Mouse (Mus musculus): ENCODE results near the gene Klc3. TPM values are rescaled to one million over a fixed set of nuclear protein-coding genes. Genes with fewer than 3 reads are reported as not detected.

The Klc3 gene
- polyA plus RNA-seq, 1 experiment from 2014 or later: 1.1 TPM

- ATAC-seq (ENCODE audit: low FRiP score): no peak
- WGBS: 3% methylated on average over 26 of the region's 27 CpGs
- Histone ChIP-seq H3K9ac (no peak overlapping the region), H3K27ac (no peak overlapping the region), H3K4me2 (replicated peaks) (peak overlapping the region; percentile 13), H3K4me3 (replicated peaks; ENCODE audit: low read length) (0 out of 2 replicates have a peak overlapping the region, but pooled peaks have one; percentile 0), H3K9me3 (ENCODE audit: control insufficient read depth, low read length) (no peaks in the 10 kb centered on the region), H3K4me1 (replicated peaks; ENCODE audit: control insufficient read depth, insufficient read depth, low read length) (no peaks in the 10 kb centered on the region; the same call in 1 of the 2 replicates), H3K36me3 (replicated peaks; ENCODE audit: control insufficient read depth, insufficient read depth) (peaks cover 12% of the 10 kb centered on the region), H3K27me3 (ENCODE audit: control insufficient read depth, insufficient read depth, low read length) (peaks cover 42% of the 10 kb centered on the region)
- no peak for DNase-seq (ENCODE audit: low spot score)
Observed at GRCm38 (mm10) chr7:19399496-19400280, 4.2 kb downstream of the Klc3 start.

DNA sequence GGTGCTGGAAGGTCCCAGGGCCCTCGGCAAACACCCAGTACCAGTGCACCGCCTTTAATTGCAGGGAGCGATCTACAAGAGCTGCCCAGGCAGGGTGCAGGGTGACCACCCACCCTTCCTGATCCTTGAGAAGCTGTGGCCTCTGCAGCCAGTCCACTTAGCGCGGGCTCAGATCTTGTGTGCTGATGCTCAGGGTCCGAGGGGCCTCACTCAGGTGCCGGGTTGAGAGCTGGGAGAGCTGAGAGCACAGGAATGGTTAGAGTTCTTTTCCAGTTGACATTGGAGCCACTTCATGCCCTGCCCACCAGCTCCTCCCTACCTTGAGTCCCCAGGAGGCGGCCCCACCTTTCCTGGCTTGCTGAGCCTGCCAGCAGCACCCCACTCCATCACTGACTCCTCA, 9.4 kb downstream of the Klc3 start:
- Histone ChIP-seq H3K4me3 (replicated peaks; ENCODE audit: low read length) (no peak overlapping the region), H3K4me1 (replicated peaks; ENCODE audit: control insufficient read depth, insufficient read depth, low read length) (no peaks in the 10 kb centered on the region; the same call in 1 of the 2 replicates), H3K4me2 (replicated peaks) (no peak overlapping the region), H3K27me3 (ENCODE audit: control insufficient read depth, insufficient read depth, low read length) (peaks cover 6% of the 10 kb centered on the region), H3K9ac (no peak overlapping the region), H3K27ac (no peak overlapping the region), H3K9me3 (ENCODE audit: control insufficient read depth, low read length) (no peaks in the 10 kb centered on the region), H3K36me3 (replicated peaks; ENCODE audit: control insufficient read depth, insufficient read depth) (peaks cover 64% of the 10 kb centered on the region)
- 93% methylated on average over 8 of the region's 8 CpGs for WGBS
- ATAC-seq (ENCODE audit: low FRiP score) (no peak), DNase-seq (ENCODE audit: low spot score) (no peak)

GRCm38 (mm10) chr7:19388699-19389413, 15.0 kb downstream of the Klc3 start:
- Histone ChIP-seq H3K9ac (no peak overlapping the region), H3K27ac (0 out of 2 replicates have a peak overlapping the region, but pooled peaks have one; percentile 46), H3K36me3 (replicated peaks; ENCODE audit: control insufficient read depth, insufficient read depth) (peaks cover 96% of the 10 kb centered on the region), H3K9me3 (ENCODE audit: control insufficient read depth, low read length) (no peaks in the 10 kb centered on the region), H3K4me2 (replicated peaks) (no peak overlapping the region), H3K27me3 (ENCODE audit: control insufficient read depth, insufficient read depth, low read length) (no peaks in the 10 kb centered on the region), H3K4me3 (replicated peaks; ENCODE audit: low read length) (no peak overlapping the region), H3K4me1 (replicated peaks; ENCODE audit: control insufficient read depth, insufficient read depth, low read length) (no peaks in the 10 kb centered on the region)
- ATAC-seq (ENCODE audit: low FRiP score) (no peak), DNase-seq (ENCODE audit: low spot score) (no peak)
- 53% methylated on average over 10 of the region's 10 CpGs for WGBS

- H3K9ac ChIP-seq: 0 out of 2 replicates have a peak overlapping the region, but pooled peaks have one; percentile 86
- no peaks in the 10 kb centered on the region for H3K9me3 ChIP-seq (ENCODE audit: control insufficient read depth, low read length)
- peaks cover 11% of the 10 kb centered on the region for H3K4me1 ChIP-seq (replicated peaks; ENCODE audit: control insufficient read depth, insufficient read depth, low read length)
- no peak overlapping the region for H3K4me2 ChIP-seq (replicated peaks)
- no peak for ATAC-seq (ENCODE audit: low FRiP score)
- no peak overlapping the region for H3K4me3 ChIP-seq (replicated peaks; ENCODE audit: low read length)
- peaks cover 44% of the 10 kb centered on the region for H3K36me3 ChIP-seq (replicated peaks; ENCODE audit: control insufficient read depth, insufficient read depth)
- 89% methylated on average over 9 of the region's 9 CpGs for WGBS
- no peak overlapping the region for H3K27ac ChIP-seq
- no peak for DNase-seq (ENCODE audit: low spot score)
- no peaks in the 10 kb centered on the region for H3K27me3 ChIP-seq (ENCODE audit: control insufficient read depth, insufficient read depth, low read length)
Observed at GRCm38 (mm10) chr7:19383708-19384107, 20.2 kb downstream of the Klc3 start.

DNA sequence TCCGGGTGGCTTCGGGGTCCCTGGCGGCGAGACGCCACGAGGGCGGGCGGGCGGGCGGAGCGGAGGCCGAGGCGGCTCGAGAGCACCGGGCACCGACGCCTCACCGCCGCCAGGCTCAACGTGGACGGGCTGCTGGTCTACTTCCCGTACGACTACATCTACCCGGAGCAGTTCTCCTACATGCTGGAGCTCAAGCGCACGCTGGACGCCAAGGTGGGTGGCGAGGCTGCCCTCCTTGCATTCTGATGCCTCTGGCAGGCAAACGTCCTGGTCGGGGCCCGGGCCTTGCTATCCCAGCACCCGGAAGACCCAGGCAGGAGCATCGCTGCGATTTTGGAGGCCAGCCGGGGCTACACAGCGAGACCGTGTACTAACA, 21.8 kb downstream of the Klc3 start:
- no peak for DNase-seq (ENCODE audit: low spot score)
- H3K27ac ChIP-seq: peak overlapping the region; percentile 76; the same call in 1 of the 2 replicates
- under 1% methylated on average over 22 of the region's 37 CpGs for WGBS

GRCm38 (mm10) chr7:19381377-19382165, 22.3 kb downstream of the Klc3 start, which contains the start of gene Ercc2:
Gene Ercc2 (plus strand): TSS chr7:19382010.
- 7% methylated on average over 42 of the region's 48 CpGs for WGBS
- no peaks in the 10 kb centered on the region for H3K9me3 ChIP-seq (ENCODE audit: control insufficient read depth, low read length)
- peak; percentile 95 for ATAC-seq (ENCODE audit: low FRiP score)
- H3K4me1 ChIP-seq (replicated peaks; ENCODE audit: control insufficient read depth, insufficient read depth, low read length): peaks cover 11% of the 10 kb centered on the region
- H3K36me3 ChIP-seq (replicated peaks; ENCODE audit: control insufficient read depth, insufficient read depth): peaks cover 24% of the 10 kb centered on the region
- H3K27ac ChIP-seq: peak within 1 kb of the TSS; percentile 76; the same call in 1 of the 2 replicates
- peak within 1 kb of the TSS; percentile 86 for H3K9ac ChIP-seq
- H3K27me3 ChIP-seq (ENCODE audit: control insufficient read depth, insufficient read depth, low read length): no peaks in the 10 kb centered on the region
- peak; percentile 99 for DNase-seq (ENCODE audit: low spot score)
- peak within 1 kb of the TSS; percentile 89 for H3K4me3 ChIP-seq (replicated peaks; ENCODE audit: low read length)
- H3K4me2 ChIP-seq (replicated peaks): peak within 1 kb of the TSS; percentile 93

More for the DNA sequence above, 21.8 kb downstream of the Klc3 start:
- peak overlapping the region; percentile 93 for H3K4me2 ChIP-seq (replicated peaks)
- H3K9me3 ChIP-seq (ENCODE audit: control insufficient read depth, low read length): no peaks in the 10 kb centered on the region
- H3K36me3 ChIP-seq (replicated peaks; ENCODE audit: control insufficient read depth, insufficient read depth): peaks cover 30% of the 10 kb centered on the region
- H3K4me1 ChIP-seq (replicated peaks; ENCODE audit: control insufficient read depth, insufficient read depth, low read length): peaks cover 11% of the 10 kb centered on the region
- peak; percentile 62 for ATAC-seq (ENCODE audit: low FRiP score)
- peak overlapping the region; percentile 89 for H3K4me3 ChIP-seq (replicated peaks; ENCODE audit: low read length)
- H3K27me3 ChIP-seq (ENCODE audit: control insufficient read depth, insufficient read depth, low read length): no peaks in the 10 kb centered on the region
- H3K9ac ChIP-seq: peak overlapping the region; percentile 86

DNA sequence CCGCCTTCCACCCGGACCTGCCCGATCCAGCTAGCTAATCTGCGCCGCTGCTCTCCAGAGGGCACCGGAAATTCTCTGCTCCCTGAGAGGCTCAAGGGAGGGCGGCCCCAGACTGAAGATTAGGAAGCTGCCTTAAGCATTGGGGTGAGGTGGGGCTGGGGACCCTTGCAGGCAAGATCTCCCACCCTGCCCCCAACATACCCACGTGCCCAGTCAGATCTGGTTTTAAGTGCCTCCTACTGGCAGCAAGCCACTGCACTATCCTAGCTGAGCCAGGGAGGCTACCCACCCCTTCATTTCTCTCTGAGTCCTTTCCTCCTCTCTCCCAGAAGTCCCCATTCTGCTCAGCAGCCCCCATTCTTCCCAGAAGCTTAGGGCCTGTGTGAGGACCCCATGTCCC, 25.9 kb downstream of the Klc3 start:
- no peaks in the 10 kb centered on the region for H3K36me3 ChIP-seq (replicated peaks; ENCODE audit: control insufficient read depth, insufficient read depth)
- no peak overlapping the region for H3K4me2 ChIP-seq (replicated peaks)
- H3K27ac ChIP-seq: no peak overlapping the region
- H3K9ac ChIP-seq: no peak overlapping the region
- peaks cover 6% of the 10 kb centered on the region for H3K4me1 ChIP-seq (replicated peaks; ENCODE audit: control insufficient read depth, insufficient read depth, low read length)
- no peaks in the 10 kb centered on the region for H3K9me3 ChIP-seq (ENCODE audit: control insufficient read depth, low read length)
- DNase-seq (ENCODE audit: low spot score) (no peak), ATAC-seq (ENCODE audit: low FRiP score) (no peak)
- no peaks in the 10 kb centered on the region for H3K27me3 ChIP-seq (ENCODE audit: control insufficient read depth, insufficient read depth, low read length)
- H3K4me3 ChIP-seq (replicated peaks; ENCODE audit: low read length): no peak overlapping the region
- WGBS: 73% methylated on average over 8 of the region's 8 CpGs

GRCm38 (mm10) chr7:19376019-19376418, 27.9 kb downstream of the Klc3 start:
- H3K4me2 ChIP-seq (replicated peaks): no peak overlapping the region
- H3K4me1 ChIP-seq (replicated peaks; ENCODE audit: control insufficient read depth, insufficient read depth, low read length): no peaks in the 10 kb centered on the region
- WGBS: 92% methylated on average over 4 of the region's 4 CpGs
- no peak for ATAC-seq (ENCODE audit: low FRiP score)
- no peaks in the 10 kb centered on the region for H3K27me3 ChIP-seq (ENCODE audit: control insufficient read depth, insufficient read depth, low read length)
- H3K9me3 ChIP-seq (ENCODE audit: control insufficient read depth, low read length): no peaks in the 10 kb centered on the region
- DNase-seq (ENCODE audit: low spot score): no peak
- H3K4me3 ChIP-seq (replicated peaks; ENCODE audit: low read length): no peak overlapping the region
- no peaks in the 10 kb centered on the region for H3K36me3 ChIP-seq (replicated peaks; ENCODE audit: control insufficient read depth, insufficient read depth)
- no peak overlapping the region for H3K27ac ChIP-seq
- H3K9ac ChIP-seq: no peak overlapping the region

DNA sequence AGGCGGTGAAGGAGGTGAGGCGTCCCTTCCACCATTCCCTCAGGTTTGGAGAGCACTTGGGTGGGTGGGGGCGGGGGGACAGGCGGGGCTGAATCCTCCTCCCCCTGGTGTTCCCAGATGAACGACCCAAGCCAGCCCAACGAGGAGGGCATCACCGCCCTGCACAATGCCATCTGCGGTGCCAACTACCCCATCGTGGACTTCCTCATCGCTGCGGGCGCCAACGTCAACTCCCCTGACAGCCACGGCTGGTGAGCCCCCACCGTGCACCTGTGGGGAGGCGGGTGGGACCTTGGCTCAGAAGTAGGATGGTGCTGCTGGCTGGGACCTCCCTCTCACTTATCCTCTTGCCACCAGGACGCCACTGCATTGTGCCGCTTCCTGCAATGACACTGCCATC, 28.5 kb downstream of the Klc3 start:
- Histone ChIP-seq H3K36me3 (replicated peaks; ENCODE audit: control insufficient read depth, insufficient read depth) (no peaks in the 10 kb centered on the region), H3K9ac (no peak overlapping the region), H3K4me3 (replicated peaks; ENCODE audit: low read length) (no peak overlapping the region), H3K4me1 (replicated peaks; ENCODE audit: control insufficient read depth, insufficient read depth, low read length) (no peaks in the 10 kb centered on the region), H3K4me2 (replicated peaks) (no peak overlapping the region), H3K27me3 (ENCODE audit: control insufficient read depth, insufficient read depth, low read length) (no peaks in the 10 kb centered on the region), H3K27ac (no peak overlapping the region), H3K9me3 (ENCODE audit: control insufficient read depth, low read length) (no peaks in the 10 kb centered on the region)
- DNase-seq (ENCODE audit: low spot score) (no peak), ATAC-seq (ENCODE audit: low FRiP score) (no peak; the same call in 1 of the 2 replicates)
- WGBS: 81% methylated on average over 18 of the region's 18 CpGs

All from hindbrain, embryonic 14.5 days (tissue).